Mouse (Mus musculus): ENCODE data around the gene Znrf4. TPM values are rescaled to one million over a fixed set of nuclear protein-coding genes. Genes with fewer than 3 reads are reported as not detected.

The Znrf4 gene
- polyA plus RNA-seq, 1 experiment from 2014 or later: not detected

GRCm38 (mm10) chr17:56474311-56474830 lies 37.9 kb downstream of the Znrf4 start:
- H3K36me3 ChIP-seq (ENCODE audit: control insufficient read depth, insufficient read depth, low read length): no peaks in the 10 kb centered on the region
- ATAC-seq: no peak
- peak overlapping the region; percentile 80 for H3K4me3 ChIP-seq (ENCODE audit: low read length)
- WGBS: 2% methylated on average over 29 of the region's 32 CpGs
- no peaks in the 10 kb centered on the region for H3K27me3 ChIP-seq (replicated peaks; ENCODE audit: control insufficient read depth, insufficient read depth, low read length)
- H3K27ac ChIP-seq (ENCODE audit: low read depth, low read length): peak overlapping the region; percentile 97
- H3K4me1 ChIP-seq (ENCODE audit: control insufficient read depth, insufficient read depth, low read depth, low read length): peaks cover 49% of the 10 kb centered on the region
- H3K9me3 ChIP-seq (ENCODE audit: control insufficient read depth, low read length): no peaks in the 10 kb centered on the region
- H3K9ac ChIP-seq (ENCODE audit: low read depth, low read length): peak overlapping the region; percentile 96
- H3K4me2 ChIP-seq (ENCODE audit: low read length): peak overlapping the region; percentile 94

DNA sequence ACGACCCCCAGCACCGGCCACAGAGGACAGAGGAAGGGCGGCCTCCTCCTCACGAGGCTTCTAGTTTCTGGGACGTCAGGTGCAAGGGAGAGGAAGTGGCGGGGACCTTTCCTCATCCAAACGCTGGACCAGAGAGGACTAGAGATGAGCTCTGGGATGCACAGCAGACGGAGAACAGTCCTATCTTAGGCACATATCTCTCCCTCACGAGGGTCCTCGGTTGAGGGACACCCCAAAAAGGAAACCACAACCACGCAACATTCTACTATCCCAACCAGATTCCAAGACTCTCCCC lies 38.7 kb downstream of the Znrf4 start:
- Histone ChIP-seq H3K27ac (ENCODE audit: low read depth, low read length) (peak overlapping the region; percentile 97), H3K4me3 (ENCODE audit: low read length) (peak overlapping the region; percentile 80), H3K4me1 (ENCODE audit: control insufficient read depth, insufficient read depth, low read depth, low read length) (peaks cover 56% of the 10 kb centered on the region), H3K36me3 (ENCODE audit: control insufficient read depth, insufficient read depth, low read length) (0 out of 2 replicates have a peak, but pooled peaks cover under 1% of the 10 kb centered on the region), H3K9me3 (ENCODE audit: control insufficient read depth, low read length) (no peaks in the 10 kb centered on the region), H3K27me3 (replicated peaks; ENCODE audit: control insufficient read depth, insufficient read depth, low read length) (no peaks in the 10 kb centered on the region), H3K4me2 (ENCODE audit: low read length) (peak overlapping the region; percentile 94), H3K9ac (ENCODE audit: low read depth, low read length) (peak overlapping the region; percentile 96)
- WGBS: 5% methylated on average over 11 of the region's 11 CpGs
- no peak for ATAC-seq

DNA sequence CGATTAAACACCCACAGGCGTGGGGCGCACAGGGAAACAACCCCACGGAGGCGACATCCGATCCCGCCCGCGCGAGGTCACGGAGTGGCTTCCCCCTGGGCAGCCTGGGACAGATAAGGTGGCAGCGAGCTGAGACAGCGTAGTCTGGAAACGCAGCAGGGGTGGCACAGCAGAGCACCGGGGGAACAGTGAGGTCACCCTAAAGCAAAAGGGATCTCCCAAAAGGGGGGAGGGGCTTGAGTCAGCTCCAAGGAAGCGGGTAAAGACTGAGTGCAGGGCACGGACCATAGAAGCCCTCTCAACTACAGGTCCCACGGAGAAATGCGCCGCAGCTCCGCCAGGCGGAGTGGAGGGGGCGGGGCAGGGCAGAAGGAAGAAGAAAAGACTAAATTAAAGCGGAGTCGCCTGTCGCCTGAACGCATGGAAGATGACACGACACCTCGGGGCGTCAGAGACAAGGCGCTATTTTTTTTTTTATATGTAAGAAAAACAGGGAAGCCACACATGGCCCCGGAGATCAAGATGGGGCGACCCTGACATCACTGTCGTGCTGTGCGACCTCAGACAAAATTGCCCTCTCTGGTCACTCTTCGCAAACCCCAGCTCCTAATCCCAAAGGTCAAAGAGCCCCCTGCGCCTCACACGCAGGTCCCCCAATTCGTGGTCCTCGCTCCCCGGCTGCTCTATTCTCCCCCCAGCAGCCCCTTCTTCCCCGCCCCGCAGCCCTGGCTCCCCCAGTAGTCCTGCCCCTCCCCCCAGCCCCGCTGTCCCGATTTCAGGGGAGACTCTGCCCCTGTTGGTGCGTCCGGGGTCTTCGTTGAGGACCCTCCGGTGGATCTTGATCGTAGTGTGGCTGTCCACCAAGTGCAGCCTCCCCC lies 39.3 kb downstream of the Znrf4 start:
- WGBS: under 1% methylated on average over 49 of the region's 50 CpGs
- no peak for ATAC-seq
- no peaks in the 10 kb centered on the region for H3K27me3 ChIP-seq (replicated peaks; ENCODE audit: control insufficient read depth, insufficient read depth, low read length)
- 0 out of 2 replicates have a peak, but pooled peaks cover 3% of the 10 kb centered on the region for H3K36me3 ChIP-seq (ENCODE audit: control insufficient read depth, insufficient read depth, low read length)
- H3K4me3 ChIP-seq (ENCODE audit: low read length): peak overlapping the region; percentile 80
- H3K4me2 ChIP-seq (ENCODE audit: low read length): peak overlapping the region; percentile 94
- H3K9me3 ChIP-seq (ENCODE audit: control insufficient read depth, low read length): no peaks in the 10 kb centered on the region
- H3K27ac ChIP-seq (ENCODE audit: low read depth, low read length): peak overlapping the region; percentile 97
- H3K4me1 ChIP-seq (ENCODE audit: control insufficient read depth, insufficient read depth, low read depth, low read length): peaks cover 62% of the 10 kb centered on the region
- peak overlapping the region; percentile 96 for H3K9ac ChIP-seq (ENCODE audit: low read depth, low read length)

DNA sequence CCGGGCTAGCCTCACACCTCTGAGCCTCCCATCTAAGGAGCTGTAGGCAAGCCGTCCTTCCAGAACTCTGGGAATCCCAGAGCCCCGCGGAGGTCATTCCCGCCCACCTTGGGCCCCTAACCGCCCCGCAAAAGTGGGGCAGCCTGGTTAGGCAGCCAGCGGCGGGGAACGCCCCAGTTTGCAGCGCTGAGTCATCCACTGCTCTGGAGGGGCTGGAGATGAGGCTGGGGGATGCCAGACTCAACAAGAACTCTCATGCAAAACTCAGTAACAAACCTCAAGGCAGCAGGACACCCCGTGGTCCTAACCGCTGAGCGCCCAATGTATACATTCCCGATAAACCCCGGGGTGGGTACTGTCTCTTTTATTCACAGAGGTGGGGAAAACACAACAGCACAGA lies 40.1 kb downstream of the Znrf4 start:
- peak overlapping the region; percentile 80 for H3K4me3 ChIP-seq (ENCODE audit: low read length)
- H3K27ac ChIP-seq (ENCODE audit: low read depth, low read length): no peak overlapping the region
- H3K36me3 ChIP-seq (ENCODE audit: control insufficient read depth, insufficient read depth, low read length): 0 out of 2 replicates have a peak, but pooled peaks cover 3% of the 10 kb centered on the region
- WGBS: 6% methylated on average over 16 of the region's 16 CpGs
- no peaks in the 10 kb centered on the region for H3K27me3 ChIP-seq (replicated peaks; ENCODE audit: control insufficient read depth, insufficient read depth, low read length)
- ATAC-seq: no peak
- peak overlapping the region; percentile 96 for H3K9ac ChIP-seq (ENCODE audit: low read depth, low read length)
- no peaks in the 10 kb centered on the region for H3K9me3 ChIP-seq (ENCODE audit: control insufficient read depth, low read length)
- H3K4me1 ChIP-seq (ENCODE audit: control insufficient read depth, insufficient read depth, low read depth, low read length): peaks cover 70% of the 10 kb centered on the region
- peak overlapping the region; percentile 94 for H3K4me2 ChIP-seq (ENCODE audit: low read length)

- WGBS: 50% methylated on average over 5 of the region's 5 CpGs
- ATAC-seq: no peak
- Histone ChIP-seq H3K36me3 (ENCODE audit: control insufficient read depth, insufficient read depth, low read length) (0 out of 2 replicates have a peak, but pooled peaks cover 3% of the 10 kb centered on the region), H3K27me3 (replicated peaks; ENCODE audit: control insufficient read depth, insufficient read depth, low read length) (no peaks in the 10 kb centered on the region), H3K9ac (ENCODE audit: low read depth, low read length) (0 out of 2 replicates have a peak overlapping the region, but pooled peaks have one; percentile 9), H3K4me1 (ENCODE audit: control insufficient read depth, insufficient read depth, low read depth, low read length) (peaks cover 76% of the 10 kb centered on the region), H3K4me3 (ENCODE audit: low read length) (no peak overlapping the region), H3K4me2 (ENCODE audit: low read length) (no peak overlapping the region), H3K9me3 (ENCODE audit: control insufficient read depth, low read length) (no peaks in the 10 kb centered on the region), H3K27ac (ENCODE audit: low read depth, low read length) (no peak overlapping the region)
These were observed 41.1 kb downstream of the Znrf4 start for GRCm38 (mm10) chr17:56471136-56471535.

GRCm38 (mm10) chr17:56470571-56470970 lies 41.7 kb downstream of the Znrf4 start:
- Histone ChIP-seq H3K27me3 (replicated peaks; ENCODE audit: control insufficient read depth, insufficient read depth, low read length) (no peaks in the 10 kb centered on the region), H3K4me1 (ENCODE audit: control insufficient read depth, insufficient read depth, low read depth, low read length) (peaks cover 78% of the 10 kb centered on the region), H3K9me3 (ENCODE audit: control insufficient read depth, low read length) (no peaks in the 10 kb centered on the region), H3K27ac (ENCODE audit: low read depth, low read length) (no peak overlapping the region; the same call in 1 of the 2 replicates), H3K36me3 (ENCODE audit: control insufficient read depth, insufficient read depth, low read length) (0 out of 2 replicates have a peak, but pooled peaks cover 3% of the 10 kb centered on the region), H3K4me3 (ENCODE audit: low read length) (peak overlapping the region; percentile 21; the same call in 1 of the 2 replicates), H3K4me2 (ENCODE audit: low read length) (peak overlapping the region; percentile 52), H3K9ac (ENCODE audit: low read depth, low read length) (no peak overlapping the region; the same call in 1 of the 2 replicates)
- ATAC-seq: no peak
- 15% methylated on average over 10 of the region's 10 CpGs for WGBS

GRCm38 (mm10) chr17:56470001-56470436 lies 42.2 kb downstream of the Znrf4 start:
- Histone ChIP-seq H3K4me3 (ENCODE audit: low read length) (peak overlapping the region; percentile 21; the same call in 1 of the 2 replicates), H3K9me3 (ENCODE audit: control insufficient read depth, low read length) (no peaks in the 10 kb centered on the region), H3K27ac (ENCODE audit: low read depth, low read length) (peak overlapping the region; percentile 0; the same call in 1 of the 2 replicates), H3K27me3 (replicated peaks; ENCODE audit: control insufficient read depth, insufficient read depth, low read length) (no peaks in the 10 kb centered on the region), H3K9ac (ENCODE audit: low read depth, low read length) (peak overlapping the region; percentile 47), H3K4me1 (ENCODE audit: control insufficient read depth, insufficient read depth, low read depth, low read length) (peaks cover 77% of the 10 kb centered on the region), H3K36me3 (ENCODE audit: control insufficient read depth, insufficient read depth, low read length) (0 out of 2 replicates have a peak, but pooled peaks cover 3% of the 10 kb centered on the region), H3K4me2 (ENCODE audit: low read length) (peak overlapping the region; percentile 52)
- 4% methylated on average over 26 of the region's 26 CpGs for WGBS
- ATAC-seq: no peak

- no peak for ATAC-seq
- Histone ChIP-seq H3K27ac (ENCODE audit: low read depth, low read length) (peak overlapping the region; percentile 84), H3K9me3 (ENCODE audit: control insufficient read depth, low read length) (no peaks in the 10 kb centered on the region), H3K4me1 (ENCODE audit: control insufficient read depth, insufficient read depth, low read depth, low read length) (peaks cover 80% of the 10 kb centered on the region), H3K27me3 (replicated peaks; ENCODE audit: control insufficient read depth, insufficient read depth, low read length) (no peaks in the 10 kb centered on the region), H3K36me3 (ENCODE audit: control insufficient read depth, insufficient read depth, low read length) (0 out of 2 replicates have a peak, but pooled peaks cover 3% of the 10 kb centered on the region), H3K4me2 (ENCODE audit: low read length) (peak overlapping the region; percentile 52), H3K4me3 (ENCODE audit: low read length) (no peak overlapping the region), H3K9ac (ENCODE audit: low read depth, low read length) (0 out of 2 replicates have a peak overlapping the region, but pooled peaks have one; percentile 9)
- 16% methylated on average over 8 of the region's 8 CpGs for WGBS
These were observed 43.0 kb downstream of the Znrf4 start for GRCm38 (mm10) chr17:56469275-56469674.

GRCm38 (mm10) chr17:56468870-56469269 lies 43.4 kb downstream of the Znrf4 start:
- no peak for ATAC-seq
- H3K36me3 ChIP-seq (ENCODE audit: control insufficient read depth, insufficient read depth, low read length): 0 out of 2 replicates have a peak, but pooled peaks cover 3% of the 10 kb centered on the region
- peak overlapping the region; percentile 84 for H3K27ac ChIP-seq (ENCODE audit: low read depth, low read length)
- H3K9me3 ChIP-seq (ENCODE audit: control insufficient read depth, low read length): no peaks in the 10 kb centered on the region
- no peak overlapping the region for H3K4me3 ChIP-seq (ENCODE audit: low read length)
- no peaks in the 10 kb centered on the region for H3K27me3 ChIP-seq (replicated peaks; ENCODE audit: control insufficient read depth, insufficient read depth, low read length)
- 0 out of 2 replicates have a peak overlapping the region, but pooled peaks have one; percentile 2 for H3K4me2 ChIP-seq (ENCODE audit: low read length)
- H3K9ac ChIP-seq (ENCODE audit: low read depth, low read length): 0 out of 2 replicates have a peak overlapping the region, but pooled peaks have one; percentile 9
- peaks cover 79% of the 10 kb centered on the region for H3K4me1 ChIP-seq (ENCODE audit: control insufficient read depth, insufficient read depth, low read depth, low read length)
- WGBS: 56% methylated on average over 7 of the region's 7 CpGs
